Mouse (Mus musculus): Measurements from ENCODE around the gene Serpinb5.
"Not testable (repeated sequence)": the region's sequence is repeated elsewhere in the genome, so short reads cannot be mapped to it uniquely, and the experiment has no call there.

Serpinb5 gene

DNA sequence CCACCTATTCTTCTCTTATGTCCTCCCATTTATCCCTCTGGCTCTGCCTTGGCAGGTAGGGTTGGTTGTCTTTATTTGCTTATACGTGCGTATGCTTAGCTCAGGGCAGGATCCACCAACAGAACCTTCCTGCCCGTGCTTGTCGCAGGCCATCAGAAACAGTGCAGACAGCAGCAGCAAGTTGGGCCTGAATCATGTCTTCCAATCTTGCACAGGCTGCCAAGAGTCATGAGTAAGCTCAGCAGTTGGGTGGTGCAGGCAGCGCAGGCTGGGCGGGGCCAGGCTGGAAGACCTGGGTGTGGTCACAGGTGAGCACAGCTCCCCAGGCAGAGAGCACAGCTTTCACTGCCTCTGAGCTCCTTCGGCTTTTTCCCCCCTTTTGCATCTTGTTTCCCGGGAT is at the start of gene Serpinb5:
Serpinb5 (plus strand) TSS at position 327 of the 400 bp plus-strand sequence.
- ATAC-seq (ENCODE audit: low TSS enrichment): no peak

DNA sequence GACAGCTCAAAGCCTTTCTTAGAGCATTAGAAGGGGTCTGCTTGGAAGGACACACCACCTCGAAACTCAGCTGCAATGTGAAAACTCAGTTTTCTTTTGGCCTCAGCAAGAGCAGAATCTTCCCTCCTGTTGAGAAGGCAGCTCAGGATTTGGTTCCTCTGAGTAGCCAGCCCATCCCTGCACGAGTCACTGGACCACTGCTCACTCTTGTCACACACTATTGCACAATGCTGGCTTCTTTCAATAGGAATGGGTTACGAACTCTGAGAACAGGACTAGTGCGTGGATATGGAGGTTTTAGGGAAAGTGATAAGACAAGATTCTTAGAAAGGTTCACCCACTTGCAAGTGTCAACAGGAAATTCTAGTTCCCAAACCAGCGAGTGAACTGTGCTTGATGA is 46.1 kb upstream of the Serpinb5 start:
- no peak for ATAC-seq (ENCODE audit: low TSS enrichment)

DNA sequence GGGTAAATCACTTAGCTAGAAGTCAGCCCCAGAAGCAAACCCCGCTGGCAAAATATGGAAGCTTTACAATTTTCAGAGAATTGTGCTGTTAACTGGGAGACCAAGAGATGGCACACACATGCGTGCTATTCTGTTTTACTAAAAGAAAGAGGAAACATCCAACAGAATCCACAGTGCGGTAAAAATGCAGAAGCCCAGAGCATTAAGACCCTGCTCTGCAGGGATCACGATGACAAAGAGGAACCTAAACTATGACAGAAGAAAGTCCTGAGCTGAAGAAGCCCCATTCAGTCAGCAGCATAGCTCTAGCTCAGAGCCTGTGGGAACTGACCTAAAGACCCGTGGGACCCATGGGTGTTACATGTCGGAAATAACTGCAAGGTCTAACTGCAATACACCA is 45.7 kb upstream of the Serpinb5 start:
- no peak for ATAC-seq (ENCODE audit: low TSS enrichment)

DNA sequence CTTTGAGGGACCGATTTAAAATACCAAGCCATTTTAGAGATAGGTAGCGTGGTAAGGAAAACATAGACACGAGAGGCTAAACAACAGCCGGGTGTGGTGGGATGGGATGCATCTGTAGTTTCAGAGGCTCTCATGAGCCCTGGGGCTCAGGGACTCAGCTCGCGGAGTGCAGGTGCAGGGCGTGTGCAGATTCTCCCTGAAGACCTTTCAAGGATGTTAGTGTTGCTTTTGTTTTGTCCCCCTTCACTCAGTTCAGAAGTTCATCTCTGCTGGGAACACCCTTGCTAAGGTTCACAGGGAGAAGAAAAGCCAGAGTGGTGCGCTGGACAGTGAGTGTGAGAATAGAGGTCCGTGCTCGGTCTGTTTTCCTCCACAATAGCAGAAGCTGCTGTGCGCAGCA is 44.2 kb upstream of the Serpinb5 start:
- no peak for ATAC-seq (ENCODE audit: low TSS enrichment)

DNA sequence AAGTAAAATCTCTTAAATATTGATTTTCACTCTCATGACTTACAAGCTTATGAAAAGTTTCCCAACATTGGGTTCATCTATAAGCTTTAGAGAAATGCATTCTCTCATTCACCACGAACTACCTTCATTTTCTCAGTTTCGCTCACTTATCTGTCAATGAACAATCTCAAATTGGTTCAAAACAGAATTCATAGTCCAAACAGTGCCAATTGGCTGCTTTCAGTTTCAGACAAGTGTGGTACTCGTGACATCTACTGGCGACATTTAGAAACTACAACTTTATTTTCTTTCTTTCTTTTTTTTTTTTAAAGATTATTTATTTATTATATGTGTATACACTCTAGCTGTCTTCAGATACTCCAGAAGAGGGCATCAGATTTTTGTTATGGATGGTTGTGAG is 42.6 kb upstream of the Serpinb5 start:
- ATAC-seq (ENCODE audit: low TSS enrichment): no peak; the same call in 1 of the 2 replicates

DNA sequence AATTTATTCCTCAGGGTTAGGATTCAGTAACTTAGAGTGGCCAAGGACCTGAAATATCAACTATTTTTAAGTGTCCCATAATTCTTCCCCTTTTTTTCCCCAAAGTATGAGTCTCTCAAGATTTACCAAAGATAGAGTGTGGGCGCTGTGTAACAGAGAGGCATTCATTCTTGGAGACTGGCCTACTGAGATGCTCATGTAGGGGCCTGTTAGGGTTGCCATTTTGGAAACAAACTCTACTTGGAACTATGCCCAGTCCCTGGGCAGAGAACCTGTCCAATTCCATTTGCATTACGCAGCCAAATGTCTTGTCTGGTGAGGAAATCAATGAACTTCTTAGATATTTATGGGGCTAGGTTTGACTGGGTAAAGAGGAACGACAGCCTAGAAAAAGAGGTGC is 38.7 kb upstream of the Serpinb5 start:
- ATAC-seq (ENCODE audit: low TSS enrichment): peak; percentile 74

DNA sequence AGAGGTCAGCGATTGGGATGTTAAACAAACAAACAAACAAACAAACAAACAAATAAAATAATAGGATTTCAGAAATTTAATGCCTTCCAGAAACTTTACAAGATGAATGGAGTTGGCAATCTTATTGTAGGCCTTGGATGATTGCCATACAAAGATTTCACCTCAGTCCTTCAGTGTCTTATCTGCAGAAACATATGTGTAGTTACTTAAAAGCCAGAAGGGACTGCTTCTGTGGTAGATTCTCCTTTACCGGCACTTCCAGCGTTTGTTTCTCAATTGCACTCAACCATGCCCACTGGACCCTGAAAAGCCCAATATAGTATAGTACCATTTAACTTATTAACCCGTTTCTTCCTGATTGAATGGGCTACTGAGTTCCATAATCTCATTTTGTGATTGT is 32.2 kb upstream of the Serpinb5 start:
- no peak for ATAC-seq (ENCODE audit: low TSS enrichment)

DNA sequence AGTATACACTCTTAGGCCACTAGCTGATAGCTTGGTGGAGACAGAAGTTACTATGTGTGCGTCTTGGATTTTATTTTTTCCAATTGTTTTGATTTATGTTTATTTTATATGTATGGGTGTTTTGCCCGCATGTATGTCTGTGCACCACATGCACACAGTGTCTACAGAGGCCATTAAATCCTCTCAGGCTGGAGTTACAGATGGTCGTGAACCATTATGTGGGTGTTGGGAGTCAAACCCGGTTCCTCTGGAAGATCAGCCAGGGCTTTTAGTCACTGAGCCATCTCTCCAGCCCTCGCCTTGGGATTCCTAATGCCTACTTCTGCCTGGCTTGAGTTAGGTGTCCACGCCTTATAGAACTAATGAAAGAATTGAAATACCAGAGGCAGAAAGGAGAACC is 4.6 kb downstream of the Serpinb5 start:
- ATAC-seq (ENCODE audit: low TSS enrichment): peak; percentile 26

DNA sequence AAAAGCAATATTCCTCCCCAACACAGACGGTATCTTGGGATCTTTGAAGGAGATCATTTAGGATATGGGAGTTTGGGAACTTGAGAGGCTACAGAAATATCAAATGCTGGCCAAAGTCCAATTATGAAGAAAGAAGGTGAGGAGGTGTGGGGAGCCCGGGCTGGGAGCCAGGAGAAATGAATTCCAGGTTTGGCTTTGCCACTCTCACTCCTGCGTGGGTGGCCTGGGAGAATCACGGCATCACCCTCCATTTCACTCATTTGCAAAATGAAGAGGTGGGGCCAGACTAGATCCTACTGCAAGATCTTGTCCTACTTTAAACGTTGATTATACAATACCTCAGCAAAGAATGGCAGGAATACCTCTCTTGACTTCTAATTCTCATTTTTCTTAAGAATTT is 5.1 kb downstream of the Serpinb5 start:
- ATAC-seq (ENCODE audit: low TSS enrichment): peak; percentile 98

DNA sequence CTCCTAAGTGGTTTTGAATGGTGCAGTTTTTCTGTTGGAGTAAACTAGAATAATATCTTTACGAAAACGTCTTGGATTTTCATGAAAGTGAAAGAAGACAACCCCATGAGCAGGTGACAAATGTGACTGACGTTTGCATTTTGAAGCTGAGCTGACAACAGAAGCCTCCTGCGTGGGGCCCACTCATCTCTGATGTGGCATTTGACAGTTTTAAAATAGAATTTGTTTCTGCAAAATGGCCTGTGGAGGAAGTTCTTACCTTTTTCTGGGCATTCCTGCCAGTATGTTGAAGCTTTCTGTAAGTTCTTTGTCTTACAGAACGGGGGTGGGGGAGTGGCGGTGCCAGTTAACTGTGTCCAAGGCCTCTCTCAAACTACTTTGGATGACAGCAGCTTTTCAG is 5.8 kb downstream of the Serpinb5 start:
- ATAC-seq (ENCODE audit: low TSS enrichment): no peak

DNA sequence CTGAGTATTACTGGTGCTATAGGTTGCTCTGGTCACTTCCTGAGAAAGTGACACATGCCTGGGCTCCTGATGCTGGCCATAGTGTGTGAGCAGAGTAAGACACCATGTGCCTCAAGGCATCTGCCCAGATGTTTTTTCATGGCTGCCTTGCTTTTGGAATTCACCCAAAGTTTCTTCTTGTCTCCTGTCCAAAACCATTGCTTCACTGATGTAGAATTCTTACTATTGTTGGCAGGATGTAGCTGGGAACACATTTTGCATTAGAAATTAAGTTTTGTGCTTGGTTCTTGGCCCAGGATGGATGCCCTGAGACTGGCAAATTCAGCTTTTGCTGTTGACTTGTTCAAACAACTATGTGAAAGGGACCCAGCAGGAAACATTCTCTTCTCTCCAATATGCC is 9.0 kb downstream of the Serpinb5 start:
- ATAC-seq (ENCODE audit: low TSS enrichment): no peak

DNA sequence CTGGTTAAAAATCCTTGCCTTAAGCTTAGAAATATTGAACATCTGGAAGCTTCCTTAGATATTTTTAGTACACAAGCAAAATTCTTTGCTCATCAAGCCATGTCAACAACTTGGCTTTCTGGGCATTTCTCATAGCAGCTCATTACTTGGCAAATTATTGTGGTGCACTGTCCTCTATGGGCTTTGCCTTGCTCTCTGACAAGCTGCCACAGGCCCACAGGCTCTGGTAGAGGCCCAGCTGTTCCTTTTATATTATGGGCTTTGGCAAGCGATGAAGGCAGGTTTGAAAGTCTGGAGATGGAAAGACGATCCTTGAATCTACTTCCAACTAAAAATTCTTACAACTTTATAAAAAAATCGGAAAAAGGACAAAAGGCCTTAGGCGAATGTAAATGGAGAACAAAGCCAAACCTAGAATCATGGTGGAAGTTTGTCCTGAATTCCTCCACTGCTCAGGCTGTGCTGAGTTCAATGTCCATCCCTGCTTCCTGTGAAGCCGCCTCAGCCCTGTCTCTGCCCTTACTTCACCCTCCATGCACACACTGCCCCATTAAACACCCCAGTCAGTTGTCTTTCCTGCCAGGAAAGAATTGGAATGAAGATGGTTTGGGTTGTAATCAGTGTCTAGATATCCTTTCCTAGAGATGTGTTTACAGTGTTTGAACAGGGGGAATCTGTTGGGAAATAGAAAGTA is 14.4 kb downstream of the Serpinb5 start:
- no peak for ATAC-seq (ENCODE audit: low TSS enrichment)

DNA sequence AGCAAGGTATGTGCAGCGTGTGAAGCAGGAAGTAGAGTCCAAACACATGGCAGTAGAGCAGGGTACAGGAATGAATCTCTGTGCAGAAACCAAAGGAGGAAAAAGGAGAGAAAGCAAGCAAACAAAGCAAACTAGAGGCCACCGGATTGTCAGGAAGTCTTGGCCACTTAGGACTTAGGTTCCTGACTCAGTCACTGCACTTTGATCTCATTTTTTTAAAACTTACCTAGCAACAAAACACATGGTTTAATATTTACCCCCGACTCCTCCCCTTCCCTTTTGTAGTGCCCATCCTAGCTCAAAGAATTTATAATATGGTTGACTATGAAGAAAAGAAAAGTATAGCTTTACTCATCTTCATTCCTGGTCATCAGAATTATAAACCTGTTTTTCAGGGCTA is 15.2 kb downstream of the Serpinb5 start:
- ATAC-seq (ENCODE audit: low TSS enrichment): no peak

DNA sequence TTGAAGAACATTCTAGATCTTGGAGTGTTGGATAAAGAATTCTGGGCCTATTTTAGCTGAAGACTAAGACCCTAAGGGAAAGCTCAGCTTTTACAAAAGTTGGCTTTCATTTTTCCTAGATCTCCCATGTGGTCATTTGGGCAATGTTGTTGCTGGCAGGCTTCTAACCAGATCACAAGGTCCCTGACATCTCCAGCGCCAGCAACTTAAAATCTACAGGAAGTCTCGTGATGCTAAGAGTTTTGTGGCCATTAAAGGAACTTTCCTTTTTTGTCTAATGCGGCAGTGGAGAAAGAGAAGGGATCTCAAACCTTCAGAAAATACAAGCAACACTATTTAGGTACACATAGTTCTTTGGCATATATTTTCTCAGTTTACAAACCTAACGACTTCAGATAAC is 21.8 kb downstream of the Serpinb5 start:
- no peak for ATAC-seq (ENCODE audit: low TSS enrichment)

DNA sequence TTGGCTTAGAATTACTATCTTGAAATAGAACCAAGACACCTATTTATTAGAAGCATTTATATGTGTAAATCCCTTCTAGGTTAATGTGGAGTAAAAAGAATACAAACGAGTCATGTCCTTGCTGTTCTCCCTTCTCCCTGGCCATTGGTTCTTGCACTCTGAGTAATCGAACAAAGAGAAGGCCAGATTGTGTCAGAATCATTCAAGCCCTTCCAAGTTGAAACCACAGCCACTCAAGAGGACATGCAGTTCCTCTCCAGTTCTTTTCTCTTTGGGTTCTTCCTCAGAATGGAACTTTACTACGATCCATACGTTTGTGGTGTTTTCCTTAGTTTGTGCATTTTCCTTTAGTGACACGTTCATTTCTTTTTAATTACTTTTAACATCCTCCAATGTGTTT is 22.4 kb downstream of the Serpinb5 start:
- ATAC-seq (ENCODE audit: low TSS enrichment): no peak

DNA sequence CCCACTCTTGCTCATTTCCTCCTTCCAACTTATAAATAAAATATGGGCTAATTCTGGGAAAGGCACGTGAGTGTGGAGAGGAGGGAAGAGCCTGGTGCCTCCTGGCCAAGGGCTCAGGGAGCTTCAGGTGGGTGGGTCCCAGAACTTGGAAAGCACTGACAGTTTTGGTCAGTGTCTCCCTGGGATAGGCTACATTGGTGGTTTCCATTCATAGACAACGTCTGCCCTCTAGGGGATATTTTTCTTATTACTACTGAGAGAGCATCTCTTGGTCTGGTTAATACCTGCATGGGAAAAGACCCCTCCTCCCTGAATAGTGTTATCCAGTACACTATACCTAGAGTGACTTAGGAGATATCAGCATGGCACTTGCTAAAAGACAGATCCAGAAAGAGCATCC is 22.8 kb downstream of the Serpinb5 start:
- peak; percentile 97 for ATAC-seq (ENCODE audit: low TSS enrichment)

DNA sequence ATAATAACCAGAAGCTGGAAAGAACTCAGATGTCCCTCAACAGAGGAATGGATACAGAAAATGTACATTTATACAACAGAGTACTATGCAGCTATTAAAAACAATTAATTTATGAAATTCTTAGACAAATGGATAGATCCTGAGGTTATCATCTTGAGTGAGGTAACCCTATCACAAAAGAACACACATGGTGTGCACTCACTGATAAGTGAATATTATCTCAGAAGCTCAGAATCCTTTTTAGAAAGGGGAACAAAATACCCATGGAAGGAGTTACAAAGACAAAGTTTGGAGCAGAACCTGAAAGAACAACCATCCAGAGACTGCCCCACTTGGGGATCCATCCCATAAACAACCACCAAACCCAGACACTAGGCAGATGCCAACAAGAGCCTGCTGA is 34.2 kb downstream of the Serpinb5 start:
- ATAC-seq (ENCODE audit: low TSS enrichment): not testable (repeated sequence)

DNA sequence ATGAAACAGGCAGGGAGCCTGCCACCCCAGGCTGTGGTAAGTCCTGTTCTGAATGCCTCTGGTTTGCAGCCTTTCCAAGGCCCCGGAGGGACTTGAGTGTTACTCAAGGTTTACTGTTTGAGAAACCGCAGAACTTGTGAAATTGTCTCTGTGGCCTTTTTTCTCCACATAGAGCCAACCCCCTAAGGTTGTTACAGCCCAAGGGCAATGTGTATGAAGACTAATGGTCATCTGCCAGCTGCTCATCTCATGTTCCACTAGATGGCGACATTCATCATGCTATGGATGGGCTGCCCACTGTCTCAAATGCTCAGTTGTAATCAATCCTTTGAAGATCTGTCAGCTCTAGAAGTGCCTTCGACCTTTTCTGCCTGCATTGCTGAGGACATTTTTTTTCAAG is 40.4 kb downstream of the Serpinb5 start:
- peak; percentile 87 for ATAC-seq (ENCODE audit: low TSS enrichment)

DNA sequence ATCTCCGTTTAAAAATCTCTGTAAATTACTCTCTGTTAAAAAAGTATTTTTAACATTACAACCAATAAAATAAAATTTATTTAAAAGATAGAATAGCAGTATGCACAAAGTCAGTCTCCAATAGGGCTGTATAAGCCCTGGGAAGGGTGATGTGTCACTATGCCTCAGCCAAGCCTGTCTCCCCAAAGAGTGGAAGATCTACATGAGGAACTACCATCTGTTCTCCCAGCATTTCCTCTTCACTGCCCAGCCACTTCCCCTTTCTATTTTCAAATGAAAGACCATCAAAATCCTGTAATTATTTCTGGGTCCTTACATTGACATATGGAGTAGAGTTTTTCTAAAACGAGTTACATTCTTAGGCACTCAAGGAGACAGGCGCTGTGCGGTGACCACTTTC is 71.0 kb downstream of the Serpinb5 start:
- no peak for ATAC-seq (ENCODE audit: low TSS enrichment)

All from frontal cortex, adult (tissue).